Mouse (Mus musculus): ENCODE data around the gene Bpifb4.

GRCm38 (mm10) chr2:153935348-153935747 lies 2.7 kb upstream of the Bpifb4 start:
- TF ChIP-seq CTCF (IDR thresholded peaks at IDR 0.05; ENCODE audit: low read depth) = no peak
- TF ChIP-seq EP300 (IDR thresholded peaks at IDR 0.05; ENCODE audit: low read depth) = no peak
